Mouse (Mus musculus): Measurements from ENCODE around the gene Chp2.

DNA sequence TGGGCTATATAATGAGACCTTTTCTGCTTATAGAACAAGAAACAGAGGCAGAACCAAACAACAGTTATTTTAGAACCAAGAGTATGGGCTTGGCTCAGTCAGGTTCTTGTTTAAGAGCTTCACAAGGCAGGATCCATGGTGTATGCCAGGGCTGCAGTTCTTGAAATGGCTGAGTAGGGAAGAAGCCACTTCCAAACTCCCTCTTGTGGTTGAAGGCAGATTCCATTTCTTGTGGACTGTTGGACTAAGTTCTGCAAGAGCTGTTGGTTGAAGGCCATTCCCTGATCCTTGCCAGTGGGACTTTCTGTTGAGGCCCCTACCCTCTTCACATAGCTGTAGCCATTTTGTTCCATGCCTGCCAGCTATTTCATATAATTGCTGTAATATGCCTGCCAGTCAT is 25.4 kb upstream of the Chp2 start:
- TF ChIP-seq POLR2A (IDR thresholded peaks at IDR 0.05; ENCODE audit: control insufficient read depth, extremely low read depth, insufficient read depth, low read length, poor library complexity) (no peak), CTCF (IDR thresholded peaks at IDR 0.05; ENCODE audit: borderline replicate concordance, control insufficient read depth, extremely low read depth, insufficient read depth, low read length, poor library complexity) (no peak)

Data from thymus, adult 2 months (tissue).